Mouse (Mus musculus) lung, adult 2 months (tissue): ENCODE measurements around the gene Ift74.

Experiments
- CTCF ChIP-seq: fragments of 200-500 bp; IDR thresholded peaks from 2 replicates; pipeline ENCODE4 v1.5.1; 2011; ENCODE audit warnings: mild to moderate bottlenecking, low read length, control low read depth; ENCODE audit not compliant: insufficient read depth
- POLR2A ChIP-seq: fragments of 200-500 bp; IDR thresholded peaks from 2 replicates; pipeline ENCODE4 v1.6.1; 2011; ENCODE audit warnings: low read depth, mild to moderate bottlenecking, control low read depth, low read length, borderline replicate concordance; ENCODE audit errors: extremely low read depth

- TF ChIP-seq CTCF (no peak), POLR2A (no peak)
Measured at GRCm38 (mm10) chr4:94610339-94610738, 4.0 kb upstream of the Ift74 start.
